Mouse (Mus musculus): ENCODE data around the gene Znhit3.

Gene Znhit3

DNA sequence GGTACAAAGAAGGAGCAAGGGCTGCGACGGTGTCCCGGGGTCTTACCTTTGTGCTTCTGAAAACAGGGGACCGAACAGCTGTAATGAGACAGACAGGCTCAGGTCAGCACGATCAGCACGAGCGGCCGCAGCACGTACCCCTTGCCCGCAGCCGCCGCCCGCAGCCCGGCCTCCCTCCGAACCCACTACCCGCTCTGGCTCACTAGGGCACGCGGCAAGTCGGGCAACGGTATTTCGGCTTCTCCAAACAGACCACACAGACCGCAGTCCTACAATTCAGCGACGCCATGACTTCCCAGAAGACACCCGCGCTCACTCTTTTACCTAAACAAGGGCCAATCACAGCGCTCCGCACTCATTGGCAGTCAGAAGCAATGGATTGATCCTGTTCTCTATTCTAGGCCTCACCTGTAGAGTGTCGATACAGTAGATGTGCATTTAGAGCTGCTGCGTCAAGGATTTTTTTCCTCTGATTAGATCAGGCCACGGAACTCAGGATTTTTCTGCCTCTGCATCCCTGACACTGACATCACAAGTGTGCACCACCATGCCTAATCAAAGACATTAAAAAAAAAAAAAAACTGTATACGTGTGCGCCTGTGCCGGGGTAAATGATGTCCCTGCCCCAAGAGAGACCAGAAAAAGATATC lies at the start of gene Znhit3:
Gene Znhit3 (minus strand): TSS at position 314 of the 650 bp plus-strand sequence.
- DNase-seq (ENCODE audit: extremely low read depth, low read depth, low spot score), result no peak

- no peak for DNase-seq (ENCODE audit: extremely low read depth, low read depth, low spot score)
Measured at GRCm38 (mm10) chr11:84963556-84963955, 47.4 kb upstream of the Znhit3 start.

DNA sequence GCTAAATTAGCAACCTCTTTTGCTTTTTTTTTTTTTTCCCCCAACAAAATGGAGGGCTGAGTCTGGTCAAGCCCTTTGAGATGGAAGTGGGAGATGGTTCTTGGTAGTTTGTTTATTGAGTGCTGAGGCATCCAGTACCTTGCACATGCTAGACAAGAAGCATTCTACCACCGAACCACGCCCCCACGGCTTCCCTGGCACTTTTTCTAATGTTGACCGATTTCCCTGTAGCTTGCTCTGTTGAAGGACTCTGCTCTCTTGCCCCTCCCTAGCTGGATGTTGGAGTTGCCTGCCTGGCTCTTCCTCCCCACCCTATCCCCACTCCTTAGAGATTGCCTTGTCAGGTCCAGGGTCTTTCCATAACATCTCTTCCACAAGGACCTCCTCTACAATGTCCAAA lies 46.4 kb upstream of the Znhit3 start:
- no peak for DNase-seq (ENCODE audit: extremely low read depth, low read depth, low spot score)

- no peak for DNase-seq (ENCODE audit: extremely low read depth, low read depth, low spot score)
Measured at GRCm38 (mm10) chr11:84961571-84961970, 45.4 kb upstream of the Znhit3 start.

GRCm38 (mm10) chr11:84960780-84961179 lies 44.6 kb upstream of the Znhit3 start:
- DNase-seq (ENCODE audit: extremely low read depth, low read depth, low spot score), result no peak

DNA sequence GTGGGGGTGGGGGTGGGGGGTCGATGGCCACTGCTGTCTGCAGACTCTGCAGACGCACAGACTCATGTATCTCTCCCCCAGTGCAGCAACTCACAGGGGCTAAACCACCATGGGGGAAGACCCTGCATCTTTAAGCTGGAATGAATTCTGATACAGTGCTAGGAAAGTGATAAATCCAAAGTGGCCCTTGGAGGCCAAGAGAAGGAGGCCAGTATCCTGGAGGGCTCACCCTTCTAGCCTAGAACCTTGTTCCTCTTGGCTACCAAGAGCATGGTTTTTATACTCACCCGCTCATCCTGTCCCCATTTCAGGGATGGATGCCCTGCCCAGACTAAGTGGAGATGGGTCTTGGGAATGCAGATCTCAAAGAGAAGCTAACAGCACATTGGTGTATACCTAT lies 44.1 kb upstream of the Znhit3 start:
- no peak for DNase-seq (ENCODE audit: extremely low read depth, low read depth, low spot score)

- DNase-seq (ENCODE audit: extremely low read depth, low read depth, low spot score), result no peak
Measured at GRCm38 (mm10) chr11:84959701-84960181, 43.6 kb upstream of the Znhit3 start.

- no peak for DNase-seq (ENCODE audit: extremely low read depth, low read depth, low spot score)
Measured at GRCm38 (mm10) chr11:84959181-84959580, 43.0 kb upstream of the Znhit3 start.

DNA sequence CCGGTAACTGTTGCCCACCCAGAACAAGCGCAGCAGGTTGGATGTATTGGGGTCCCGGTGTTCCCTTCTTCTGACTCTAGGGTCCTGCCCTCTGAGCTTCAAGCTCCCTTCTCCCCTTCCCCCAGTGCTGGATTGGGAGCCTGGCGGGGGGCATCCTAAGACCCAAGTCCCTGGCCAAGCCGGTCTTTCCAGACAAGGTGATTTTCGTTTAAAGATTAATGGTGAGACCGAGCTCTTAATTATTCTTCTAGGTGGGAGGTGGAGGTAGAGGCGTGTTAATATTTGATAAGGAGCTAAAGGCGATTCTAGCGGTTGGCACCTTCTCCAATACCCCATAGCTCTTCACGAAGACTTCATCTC lies 42.1 kb upstream of the Znhit3 start:
- no peak for DNase-seq (ENCODE audit: extremely low read depth, low read depth, low spot score)

GRCm38 (mm10) chr11:84957591-84958270 lies 41.6 kb upstream of the Znhit3 start, which contains the start of gene Car4:
Gene Car4, plus strand, starts transcription at chr11:84957786.
- DNase-seq (ENCODE audit: extremely low read depth, low read depth, low spot score), result no peak

DNA sequence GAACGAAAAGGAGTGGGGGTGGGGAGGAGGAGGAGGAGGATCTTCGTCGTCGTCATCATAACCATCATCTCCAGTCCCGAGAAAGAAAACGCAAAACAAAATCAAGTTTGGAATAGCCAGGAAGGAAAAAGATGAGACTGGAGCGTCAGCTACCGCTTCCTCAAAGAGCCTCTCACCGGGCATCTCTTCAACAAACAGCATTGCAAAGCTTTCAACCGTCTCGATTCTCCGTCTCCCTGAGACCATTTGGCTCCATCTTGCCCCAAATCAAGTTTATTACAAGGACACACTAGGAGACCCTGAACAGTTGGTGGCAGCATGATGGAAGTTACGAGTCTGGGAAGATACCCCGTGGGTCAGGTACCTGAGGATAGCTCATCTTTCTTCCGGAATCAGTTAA lies 41.0 kb upstream of the Znhit3 start:
- DNase-seq (ENCODE audit: extremely low read depth, low read depth, low spot score), result no peak

DNA sequence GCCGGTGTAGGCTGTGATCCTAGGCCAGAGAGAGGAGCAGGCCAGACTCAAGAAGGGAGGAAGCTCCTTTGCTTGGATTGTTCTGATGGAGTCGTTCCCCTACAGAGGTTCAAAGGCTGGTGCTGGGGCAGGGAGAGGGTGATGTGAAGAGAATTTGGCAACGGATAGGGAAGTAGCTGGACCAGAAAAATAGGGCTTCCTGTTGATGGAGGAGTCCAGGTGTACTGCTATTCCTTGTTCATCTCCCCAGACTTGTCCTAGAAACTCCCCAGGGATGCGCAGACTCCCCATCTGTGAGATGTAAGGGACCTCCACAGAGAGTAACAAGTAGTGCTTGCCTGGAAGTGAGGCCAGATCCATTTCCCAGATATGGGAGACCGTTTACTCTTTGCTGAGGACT lies 40.2 kb upstream of the Znhit3 start:
- DNase-seq (ENCODE audit: extremely low read depth, low read depth, low spot score), result no peak

DNA sequence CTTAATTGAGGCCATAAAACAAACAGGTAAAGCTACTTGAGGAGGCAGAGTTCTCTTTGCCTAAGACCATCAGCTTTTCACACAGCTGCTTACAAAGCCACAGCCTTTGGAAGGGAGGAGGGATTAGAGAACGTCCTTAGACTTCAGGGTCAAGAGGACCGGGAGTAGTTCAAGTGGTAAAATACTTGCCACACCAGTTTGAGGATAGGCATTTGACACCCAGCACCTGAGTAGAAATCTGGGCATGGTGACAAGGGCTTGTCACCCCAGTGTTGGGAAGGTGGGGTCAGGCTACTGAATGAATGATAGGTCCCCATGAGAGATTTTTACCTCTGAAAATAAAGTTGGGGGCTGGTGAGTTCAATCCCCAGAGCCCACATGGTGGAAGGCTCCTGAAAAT lies 36.4 kb upstream of the Znhit3 start:
- DNase-seq (ENCODE audit: extremely low read depth, low read depth, low spot score), result no peak

- no peak for DNase-seq (ENCODE audit: extremely low read depth, low read depth, low spot score)
Measured at GRCm38 (mm10) chr11:84948526-84948925, 32.4 kb upstream of the Znhit3 start.

GRCm38 (mm10) chr11:84948114-84948513 lies 31.9 kb upstream of the Znhit3 start:
- DNase-seq (ENCODE audit: extremely low read depth, low read depth, low spot score), result no peak

- no peak for DNase-seq (ENCODE audit: extremely low read depth, low read depth, low spot score)
Measured at GRCm38 (mm10) chr11:84947206-84947605, 31.0 kb upstream of the Znhit3 start.

DNA sequence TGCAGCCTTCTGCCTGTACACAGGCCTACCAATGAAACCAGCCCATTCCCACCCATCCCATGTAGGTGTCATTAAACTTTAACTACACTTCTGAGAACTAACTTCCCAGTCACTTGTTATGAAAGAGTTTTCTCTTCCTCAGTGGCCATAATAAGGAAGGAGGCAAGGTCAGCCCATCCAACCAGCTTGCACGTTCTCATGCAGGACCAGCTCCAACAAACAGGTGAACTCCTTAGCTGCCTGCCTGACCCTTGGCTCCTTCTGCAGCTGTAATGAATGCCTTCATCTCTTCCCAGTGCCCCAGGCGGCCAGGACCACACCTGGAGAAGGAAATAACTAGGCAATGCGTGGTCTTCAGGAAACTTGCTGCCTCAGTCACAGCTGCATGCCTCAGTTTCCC lies 29.7 kb upstream of the Znhit3 start:
- DNase-seq (ENCODE audit: extremely low read depth, low read depth, low spot score), result no peak

DNA sequence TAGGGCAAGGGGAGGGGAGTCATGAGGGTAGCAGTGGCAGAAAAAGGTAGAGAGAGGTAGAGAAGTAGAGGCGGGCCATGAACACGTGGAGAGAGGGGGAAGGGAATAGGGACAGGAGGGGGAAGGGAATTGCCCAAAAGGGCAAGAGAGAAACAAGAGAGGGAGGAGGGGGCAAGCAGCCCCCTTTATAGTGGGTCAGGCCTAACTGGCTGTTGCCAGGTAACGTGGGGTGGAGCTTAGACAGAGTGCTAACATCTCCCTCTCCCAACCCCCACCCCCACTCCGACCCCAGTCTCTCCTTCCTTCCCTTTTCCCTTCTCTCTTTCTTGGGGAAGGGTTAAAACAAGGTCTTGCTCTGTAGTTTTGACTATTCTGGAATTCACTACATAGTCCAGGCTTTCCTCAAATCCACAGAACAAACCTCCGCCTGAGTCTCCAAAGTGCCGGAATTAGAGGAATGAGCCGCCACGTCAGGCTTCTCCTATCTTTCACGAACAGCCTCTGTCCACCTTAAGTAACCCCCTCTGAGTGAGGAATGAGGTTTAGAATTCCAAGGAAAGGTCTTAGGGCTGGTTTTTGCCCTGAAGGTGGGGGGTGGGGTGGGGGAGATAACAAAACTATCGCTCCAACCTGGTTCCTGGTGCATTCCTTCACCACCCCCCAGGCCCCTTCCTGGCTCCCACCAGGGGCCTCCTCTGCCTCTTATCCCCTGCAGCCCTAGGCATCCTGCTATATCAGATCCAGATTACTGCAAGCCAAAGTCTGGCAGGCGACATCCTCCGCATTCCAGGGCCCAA lies 28.7 kb upstream of the Znhit3 start:
- no peak for DNase-seq (ENCODE audit: extremely low read depth, low read depth, low spot score)

- DNase-seq (ENCODE audit: extremely low read depth, low read depth, low spot score), result no peak
Measured at GRCm38 (mm10) chr11:84943948-84944347, 27.8 kb upstream of the Znhit3 start.

GRCm38 (mm10) chr11:84940140-84940539 lies 24.0 kb upstream of the Znhit3 start:
- no peak for DNase-seq (ENCODE audit: extremely low read depth, low read depth, low spot score)

GRCm38 (mm10) chr11:84939508-84940053 lies 23.4 kb upstream of the Znhit3 start:
- DNase-seq (ENCODE audit: extremely low read depth, low read depth, low spot score), result no peak

DNA sequence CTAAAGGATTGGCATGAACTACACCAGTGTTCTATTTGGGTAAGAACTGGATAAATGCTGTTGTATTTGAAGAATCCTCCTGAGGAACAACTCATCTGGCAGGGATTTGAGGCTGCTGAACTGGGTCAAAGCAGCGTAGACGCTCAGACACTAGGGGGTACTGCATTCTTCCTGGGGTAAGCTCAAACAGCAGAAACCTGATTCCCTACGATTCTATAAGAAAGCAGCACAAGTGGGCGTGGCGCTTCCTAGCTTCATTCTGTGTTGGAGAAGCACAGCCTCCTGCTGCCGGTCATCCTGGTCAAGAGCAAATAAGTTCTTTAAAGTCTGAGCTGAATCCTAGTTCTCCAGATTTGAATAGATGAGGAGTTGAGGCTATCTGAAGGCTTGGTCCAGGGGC lies 16.1 kb upstream of the Znhit3 start:
- DNase-seq (ENCODE audit: extremely low read depth, low read depth, low spot score), result no peak

Measured in fat pad, adult 2 months (tissue).